ENCODE assay signal across 22 mouse cellular contexts in genomic region chr7:114362166-114362565, GRCm38 (mm10).
"Had no signal": no experiment of that assay in that cellular context is flagged by ENCODE, and none has a peak within 500 bp of the region (broad histone marks: within the 10 kb centered on the region; RNA-seq: fewer than 3 reads in every experiment).

No protein-coding gene starts in this region.

- H3K27ac ChIP-seq: heart, embryonic 10.5 days; hindbrain, embryonic 10.5 days; hindbrain, embryonic 12.5 days; hindbrain, embryonic 14.5 days; limb, embryonic 13.5 days; limb, embryonic 15.5 days; liver, embryonic 13.5 days; liver, embryonic 15.5 days had no signal

- H3K4me3 ChIP-seq: heart, embryonic 10.5 days; heart, embryonic 12.5 days; hindbrain, embryonic 10.5 days; hindbrain, embryonic 12.5 days; limb, embryonic 13.5 days; limb, embryonic 15.5 days; liver, embryonic 13.5 days; liver, embryonic 15.5 days had no signal

- DNase-seq: gastrocnemius, postnatal 14 days; gastrocnemius, postnatal 36 days; heart, adult 11 months; heart, postnatal 10 days; heart, postnatal 4 days; kidney, postnatal 10 days; layer of hippocampus, adult 9-11 months; layer of hippocampus, postnatal 36 days; left cerebral cortex, postnatal 4 days; liver, embryonic 13.5 days; lung, adult 18-20 months had no signal

- H3K4me1 ChIP-seq: heart, embryonic 10.5 days; heart, embryonic 12.5 days; hindbrain, embryonic 10.5 days; hindbrain, embryonic 12.5 days; limb, embryonic 13.5 days; limb, embryonic 15.5 days; liver, embryonic 13.5 days; liver, embryonic 15.5 days had no signal

- ATAC-seq: hindbrain, embryonic 16.5 days; inflammation-experienced regulatory T-cells, adult 6 months had no signal

- H3K9me3 ChIP-seq: heart, embryonic 10.5 days; heart, embryonic 12.5 days; hindbrain, embryonic 10.5 days; hindbrain, embryonic 12.5 days; limb, embryonic 13.5 days; limb, embryonic 15.5 days; liver, embryonic 13.5 days; liver, embryonic 15.5 days had no signal

- H3K36me3 ChIP-seq: heart, embryonic 10.5 days; heart, embryonic 12.5 days; hindbrain, embryonic 10.5 days; hindbrain, embryonic 12.5 days; limb, embryonic 13.5 days; limb, embryonic 15.5 days; liver, embryonic 13.5 days; liver, embryonic 15.5 days had no signal

- H3K9ac ChIP-seq: heart, embryonic 12.5 days; hindbrain, embryonic 12.5 days; hindbrain, embryonic 14.5 days; limb, embryonic 13.5 days; limb, embryonic 15.5 days; liver, embryonic 13.5 days; liver, embryonic 15.5 days had no signal

- H3K27me3 ChIP-seq: heart, embryonic 12.5 days; hindbrain, embryonic 12.5 days; limb, embryonic 13.5 days; limb, embryonic 15.5 days; liver, embryonic 13.5 days; liver, embryonic 15.5 days had no signal

- H3K4me2 ChIP-seq: heart, embryonic 12.5 days; hindbrain, embryonic 12.5 days; hindbrain, embryonic 14.5 days; limb, embryonic 13.5 days; limb, embryonic 15.5 days; liver, embryonic 11.5 days; liver, embryonic 13.5 days; liver, embryonic 15.5 days had no signal
